Mouse (Mus musculus) ES-Bruce4 (cell line): ENCODE results near the gene Rhox13.

Experiments
- CTCF ChIP-seq: IDR thresholded peaks from one replicate; pipeline ENCODE4 v1.8.1; 2011; ENCODE audit warnings: low read depth, low read length
- EP300 ChIP-seq: IDR thresholded peaks from 2 replicates; pipeline ENCODE4 v1.6.1; 2011; ENCODE audit warnings: low read depth, low read length; ENCODE audit not compliant: insufficient read depth

DNA sequence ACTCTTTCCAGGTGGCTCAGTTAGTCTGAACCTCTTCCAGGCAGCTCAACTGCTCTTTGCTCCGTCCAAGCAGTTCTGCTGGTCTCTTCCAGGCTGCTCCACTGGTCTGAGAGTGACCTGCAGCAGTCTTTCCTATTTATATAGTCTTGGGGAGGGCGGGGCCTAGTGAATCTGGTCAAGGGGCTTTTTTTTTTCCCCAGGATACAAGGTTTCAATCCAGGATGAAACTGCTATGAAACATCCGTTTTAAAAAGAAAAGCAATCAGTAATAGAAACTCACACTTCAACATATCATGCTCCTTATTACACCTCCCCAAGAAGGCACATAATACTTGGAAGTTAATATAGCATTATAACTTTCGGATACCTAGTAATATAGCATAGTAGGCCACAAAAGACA, 10.2 kb upstream of the Rhox13 start, which contains the start of gene Rhox12:
- TF ChIP-seq EP300 (no peak), CTCF (no peak)
